In genomic region chr13:51885594-51885993, GRCm38 (mm10) we compare ENCODE assay signal across 15 mouse cellular contexts. TPM values are rescaled to one million over a fixed set of nuclear protein-coding genes. Genes with fewer than 3 reads are reported as not detected.
DNase-seq lines count a peak whose midpoint lies in the region; ATAC-seq and TF ChIP-seq lines count a peak whose summit lies in the region.
"Had no signal": no experiment of that assay in that cellular context is flagged by ENCODE, and none has a peak within 500 bp of the region (broad histone marks: within the 10 kb centered on the region; RNA-seq: fewer than 3 reads in every experiment).

No protein-coding gene starts in this region.

- no peaks in the 10 kb centered on the region for H3K36me3 ChIP-seq in intestine, embryonic 14.5 days (ENCODE audit: control insufficient read depth, insufficient read depth, low read length)
- no peaks in the 10 kb centered on the region for H3K36me3 ChIP-seq in intestine, embryonic 16.5 days (ENCODE audit: control insufficient read depth, insufficient read depth, low read length)
- no peaks in the 10 kb centered on the region for H3K36me3 ChIP-seq in liver, postnatal 0 days (replicated peaks; ENCODE audit: insufficient read depth, low read length)
- H3K36me3 ChIP-seq: embryonic facial prominence, embryonic 12.5 days; forebrain, embryonic 10.5 days; hindbrain, embryonic 13.5 days had no signal

- no peak overlapping the region for H3K4me2 ChIP-seq in intestine, embryonic 14.5 days (ENCODE audit: low read length)
- no peak overlapping the region for H3K4me2 ChIP-seq in intestine, embryonic 16.5 days (ENCODE audit: low read depth, low read length)
- no peak overlapping the region for H3K4me2 ChIP-seq in liver, postnatal 0 days (ENCODE audit: low read depth, low read length)
- H3K4me2 ChIP-seq: embryonic facial prominence, embryonic 12.5 days; hindbrain, embryonic 13.5 days had no signal

- TF ChIP-seq EP300 in liver, postnatal 0 days (IDR thresholded peaks at IDR 0.05; ENCODE audit: low read depth), result no peak

- H3K27me3 ChIP-seq in intestine, embryonic 14.5 days (replicated peaks; ENCODE audit: control insufficient read depth, insufficient read depth, low read length), result no peaks in the 10 kb centered on the region
- H3K27me3 ChIP-seq in intestine, embryonic 16.5 days (replicated peaks; ENCODE audit: control insufficient read depth, insufficient read depth, low read length), result no peaks in the 10 kb centered on the region
- H3K27me3 ChIP-seq in liver, postnatal 0 days (ENCODE audit: insufficient read depth, low read length), result no peaks in the 10 kb centered on the region
- H3K27me3 ChIP-seq: embryonic facial prominence, embryonic 12.5 days had no signal

- H3K4me1 ChIP-seq in intestine, embryonic 14.5 days (replicated peaks; ENCODE audit: control insufficient read depth, insufficient read depth, low read length), result peaks cover 20% of the 10 kb centered on the region
- peaks cover 15% of the 10 kb centered on the region for H3K4me1 ChIP-seq in intestine, embryonic 16.5 days (ENCODE audit: control insufficient read depth, insufficient read depth, low read length)
- peaks cover 50% of the 10 kb centered on the region for H3K4me1 ChIP-seq in liver, postnatal 0 days (ENCODE audit: insufficient read depth)
- H3K4me1 ChIP-seq: hindbrain, embryonic 13.5 days had no signal

- 94% methylated on average over 10 of the region's 10 CpGs for WGBS in intestine, embryonic 14.5 days
- 92% methylated on average over 10 of the region's 10 CpGs for WGBS in intestine, embryonic 16.5 days
- WGBS in liver, postnatal 0 days (ENCODE audit: insufficient replicate concordance), result 68% methylated on average over 10 of the region's 10 CpGs

- TF ChIP-seq CTCF in liver, postnatal 0 days (IDR thresholded peaks at IDR 0.05; ENCODE audit: low read depth), result no peak

- no peak overlapping the region for H3K9ac ChIP-seq in intestine, embryonic 14.5 days (ENCODE audit: low read length)
- no peak overlapping the region for H3K9ac ChIP-seq in intestine, embryonic 16.5 days (ENCODE audit: low read depth, low read length)
- H3K9ac ChIP-seq in liver, postnatal 0 days (replicated peaks), result no peak overlapping the region
- H3K9ac ChIP-seq: embryonic facial prominence, embryonic 12.5 days; hindbrain, embryonic 13.5 days; liver, embryonic 14.5 days had no signal

- no peak overlapping the region for H3K4me3 ChIP-seq in intestine, embryonic 14.5 days (ENCODE audit: low read depth, low read length)
- H3K4me3 ChIP-seq in intestine, embryonic 16.5 days (ENCODE audit: low read length), result no peak overlapping the region
- H3K4me3 ChIP-seq in liver, postnatal 0 days (ENCODE audit: low read depth, low read length), result no peak overlapping the region
- H3K4me3 ChIP-seq: embryonic facial prominence, embryonic 12.5 days; forebrain, embryonic 10.5 days; hindbrain, embryonic 13.5 days had no signal

- peak overlapping the region; percentile 40; the same call in 1 of the 2 replicates for H3K27ac ChIP-seq in intestine, embryonic 14.5 days (ENCODE audit: low read depth)
- H3K27ac ChIP-seq in intestine, embryonic 16.5 days (ENCODE audit: low read length), result no peak overlapping the region; the same call in 1 of the 2 replicates
- no peak overlapping the region for H3K27ac ChIP-seq in liver, postnatal 0 days (ENCODE audit: low read depth)
- H3K27ac ChIP-seq: embryonic facial prominence, embryonic 12.5 days; forebrain, embryonic 10.5 days; hindbrain, embryonic 13.5 days; liver, embryonic 14.5 days had no signal

- H3K9me3 ChIP-seq in intestine, embryonic 14.5 days (ENCODE audit: control insufficient read depth, low read length), result no peaks in the 10 kb centered on the region
- H3K9me3 ChIP-seq in intestine, embryonic 16.5 days (ENCODE audit: control insufficient read depth, low read length), result no peaks in the 10 kb centered on the region
- H3K9me3 ChIP-seq in liver, postnatal 0 days (ENCODE audit: low read length), result no peaks in the 10 kb centered on the region
- H3K9me3 ChIP-seq: embryonic facial prominence, embryonic 12.5 days; forebrain, embryonic 10.5 days; hindbrain, embryonic 13.5 days had no signal

- DNase-seq in frontal cortex, postnatal 36 days (ENCODE audit: low spot score in 2 of 2), result no peak
- no peak for DNase-seq in intestine, embryonic 14.5 days (ENCODE audit: low spot score)
- DNase-seq in 416B (ENCODE audit: low read depth), result peak; percentile 6
- no peak for DNase-seq in liver, postnatal 0 days
- DNase-seq: cerebellum, adult 11-12 months; kidney, adult 8-10 months had no signal

- 0 out of 2 replicates have a peak, but pooled peaks have one; percentile 47 for ATAC-seq in frontal cortex, adult (ENCODE audit: low TSS enrichment)
- no peak for ATAC-seq in intestine, embryonic 14.5 days (replicated peaks; ENCODE audit: low FRiP score, low TSS enrichment, low read depth)
- no peak for ATAC-seq in intestine, embryonic 16.5 days
- ATAC-seq in megakaryocyte progenitor cell, adult 5-6 weeks (replicated peaks; ENCODE audit: poor library complexity), result 0 out of 2 replicates have a peak, but pooled peaks have one; percentile 24
- ATAC-seq in liver, postnatal 0 days, result no peak
- no peak for ATAC-seq in erythroid progenitor cell, adult 5-6 weeks (replicated peaks; ENCODE audit: low FRiP score, poor library complexity, severe bottlenecking)
- ATAC-seq: midbrain, embryonic 16.5 days had no signal

RNA-seq across cellular contexts. Expression of gene Gadd45g, which starts 39.1 kb away (rescaled TPM):
- 29.1 and 33.0 TPM in 2 replicates for polyA plus RNA-seq in intestine, embryonic 14.5 days (2014; fragmentation: Nextera tagmentation; extraction: Ambion mirVana)
- polyA plus RNA-seq in intestine, embryonic 16.5 days (2015; fragmentation: Nextera tagmentation; extraction: Ambion mirVana), result 36.4 and 40.8 TPM in 2 replicates
- 1.8 and 2.6 TPM in 2 replicates for total RNA-seq in megakaryocyte progenitor cell, adult 5-6 weeks (2015)
- total RNA-seq in megakaryocyte progenitor cell, adult 5-6 weeks (2017), result 2.5 and 2.6 TPM in 2 replicates
- 16.3 and 20.6 TPM in 2 replicates for polyA plus RNA-seq in liver, postnatal 0 days (2015; fragmentation: Nextera tagmentation; extraction: Ambion mirVana)
- 4.3 TPM in 1 of 2 replicates, not detected in the other for total RNA-seq in erythroid progenitor cell, adult 5-6 weeks (2015; ENCODE audit: low replicate concordance)
- total RNA-seq in erythroid progenitor cell, adult 5-6 weeks (2017; ENCODE audit: low replicate concordance), result 9.4 TPM in 1 of 2 replicates, not detected in the other

Comparison
In these comparisons a context has a peak if more than half of its experiments do, and no peak if none do; other contexts are left out.
1. ATAC-seq: peak in frontal cortex, adult (single experiment) and megakaryocyte progenitor cell, adult 5-6 weeks (single experiment); none in intestine, embryonic 14.5 days (single experiment), intestine, embryonic 16.5 days (single experiment), liver, postnatal 0 days (single experiment) and erythroid progenitor cell, adult 5-6 weeks (single experiment).